Mouse (Mus musculus) megakaryocyte, embryonic 14.5 days (primary cell): ENCODE measurements around the gene Parp14.

Source experiments
- FLI1 ChIP-seq: IDR thresholded peaks from 2 replicates; pipeline ENCODE4 v1.6.1; 2012; ENCODE audit warnings: low read length, inconsistent platforms, mixed read lengths
- GATA1 ChIP-seq: IDR thresholded peaks from 3 replicates; pipeline ENCODE4 v1.6.1; 2012; ENCODE audit warnings: mixed read lengths, low read length, inconsistent platforms, borderline replicate concordance

GRCm38 (mm10) chr16:35905819-35906485, 34.6 kb upstream of the Parp14 start:
- TF ChIP-seq GATA1 (no peak), FLI1 (no peak)
